Mouse (Mus musculus) cerebellum, adult 2 months (tissue): Measurements from ENCODE around the gene Abcf3. TPM values are rescaled to one million over a fixed set of nuclear protein-coding genes. Genes with fewer than 3 reads are reported as not detected.

ENCODE experiments used
- DNase-seq, 2 experiments: peaks; one replicate each; pipeline ENCODE4 v3.0.0; 2021
- H3K27ac ChIP-seq: fragments of 200-500 bp; 2 replicates; pipeline ENCODE4 v1.5.1; 2012; ENCODE audit warnings: low read length, control low read depth, inconsistent platforms; ENCODE audit not compliant: insufficient read depth
- H3K27me3 ChIP-seq: fragments of 200-500 bp; 2 replicates; pipeline ENCODE4 v1.6.1; 2012; ENCODE audit warnings: inconsistent platforms, mild to moderate bottlenecking, low read length, moderate library complexity; ENCODE audit not compliant: control insufficient read depth, insufficient read depth
- H3K4me1 ChIP-seq: fragments of 200-500 bp; 2 replicates; pipeline ENCODE4 v1.6.1; 2011; ENCODE audit warnings: low read length; ENCODE audit not compliant: control insufficient read depth, insufficient read depth
- H3K4me3 ChIP-seq: fragments of 200-500 bp; replicated peaks from 2 replicates; pipeline ENCODE3; 2011; ENCODE audit warnings: mild to moderate bottlenecking, low read depth, low read length, control low read depth; ENCODE audit not compliant: insufficient read depth
- CTCF ChIP-seq: fragments of 200-500 bp; IDR thresholded peaks from 2 replicates; pipeline ENCODE4 v1.5.1; 2011; ENCODE audit warnings: low read depth, mild to moderate bottlenecking, control low read depth, low read length, moderate library complexity, borderline replicate concordance; ENCODE audit not compliant: insufficient read depth
- POLR2A ChIP-seq: fragments of 200-500 bp; IDR thresholded peaks from 2 replicates; pipeline ENCODE4 v1.6.1; 2011; ENCODE audit warnings: low read length, control low read depth, borderline replicate concordance; ENCODE audit not compliant: insufficient read depth
- WGBS: fragments of 180-500 bp; shearing (Covaris S2); methylation state at CpG from one replicate; pipeline ENCODE4 v1.1.7; 2018; 5-methylcytosine and 5-hydroxymethylcytosine counted together
- polyA plus RNA-seq: library from polyadenylated mRNA; depleted of rRNA; stranded (reverse); fragments of >200 nt; gene quantifications from 2 replicates; pipeline ENCODE4 v1.2.3, GENCODE M21; 2012

Gene Abcf3
- polyA plus RNA-seq, 1 experiment = 112 TPM

GRCm38 (mm10) chr16:20517216-20517615, 31.2 kb upstream of the Abcf3 start:
- Histone ChIP-seq H3K27ac (peak overlapping the region; percentile 85), H3K27me3 (no peaks in the 10 kb centered on the region), H3K4me1 (peaks cover 15% of the 10 kb centered on the region), H3K4me3 (peak overlapping the region; percentile 94)
- 1% methylated on average over 26 of the region's 26 CpGs for WGBS
- TF ChIP-seq CTCF = no peak
- no peak for TF ChIP-seq POLR2A
- no peak for DNase-seq

DNA sequence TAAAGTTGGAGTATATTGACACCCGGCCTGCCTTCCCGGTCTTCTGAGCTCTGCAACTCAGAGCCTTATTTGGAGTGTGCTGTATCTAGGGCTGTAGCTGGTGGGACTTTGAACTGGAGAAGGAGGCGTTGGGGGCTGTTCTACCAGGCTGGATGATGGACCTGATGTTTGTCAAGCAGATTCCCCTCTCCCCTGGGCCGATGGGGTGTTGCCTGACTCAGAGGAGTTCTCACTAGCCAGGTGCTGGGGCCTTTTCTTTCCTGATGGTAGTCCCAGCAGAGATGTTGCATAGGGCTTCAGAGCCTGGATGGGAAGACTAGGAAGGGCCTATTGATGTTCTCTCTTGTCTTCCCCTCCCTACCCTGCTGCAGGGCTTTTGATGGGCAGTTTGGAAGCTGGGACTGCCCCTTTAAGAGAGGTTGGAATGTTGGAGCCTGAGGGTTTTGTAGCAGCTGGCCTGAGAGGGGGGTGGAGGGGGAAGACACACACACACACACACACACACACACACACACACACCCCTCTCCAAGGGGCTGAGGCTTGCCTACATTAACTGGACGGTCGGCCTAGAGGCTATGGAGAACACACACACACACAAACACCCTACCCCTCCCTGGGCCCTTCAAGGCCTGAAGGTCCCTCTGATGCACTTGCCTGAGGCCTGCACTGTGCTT, 30.5 kb upstream of the Abcf3 start:
- Histone ChIP-seq H3K4me1 (peaks cover 17% of the 10 kb centered on the region), H3K27ac (peak overlapping the region; percentile 85), H3K27me3 (no peaks in the 10 kb centered on the region), H3K4me3 (peak overlapping the region; percentile 94)
- peak in 1 of 2 experiments; percentile 31 for DNase-seq
- 1% methylated on average over 6 of the region's 6 CpGs for WGBS
- no peak for TF ChIP-seq POLR2A
- no peak for TF ChIP-seq CTCF

GRCm38 (mm10) chr16:20523886-20524285, 24.5 kb upstream of the Abcf3 start:
- no peaks in the 10 kb centered on the region for H3K27me3 ChIP-seq
- DNase-seq = no peak
- TF ChIP-seq POLR2A (no peak), CTCF (no peak)
- H3K27ac ChIP-seq = no peak overlapping the region
- no peak overlapping the region for H3K4me3 ChIP-seq
- WGBS = 79% methylated on average over 10 of the region's 10 CpGs
- peaks cover 17% of the 10 kb centered on the region for H3K4me1 ChIP-seq

DNA sequence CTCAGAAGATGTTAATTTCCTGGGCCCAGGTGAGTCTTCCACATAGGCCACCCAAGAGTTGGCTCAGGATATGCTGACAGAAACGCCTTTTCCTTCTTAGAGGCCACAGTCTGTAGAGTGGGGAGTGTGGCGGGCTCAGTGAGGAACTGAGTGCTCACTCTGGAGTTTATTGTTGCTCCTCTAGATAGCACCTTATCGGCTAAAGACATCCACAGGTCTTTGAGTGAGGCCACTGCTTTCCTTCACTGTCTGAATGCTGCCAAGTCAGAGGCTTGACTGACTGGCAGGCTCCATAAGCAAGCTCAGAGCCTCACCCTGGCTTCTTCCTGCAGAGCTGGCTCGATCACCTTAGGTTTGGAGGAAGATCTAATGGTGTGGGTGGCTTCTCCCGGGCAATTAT, 19.6 kb upstream of the Abcf3 start:
- no peak for DNase-seq
- H3K4me1 ChIP-seq = no peaks in the 10 kb centered on the region
- WGBS = 60% methylated on average over 5 of the region's 5 CpGs
- H3K27ac ChIP-seq = no peak overlapping the region; the same call in 1 of the 2 replicates
- no peak for TF ChIP-seq POLR2A
- no peak for TF ChIP-seq CTCF
- no peaks in the 10 kb centered on the region for H3K27me3 ChIP-seq
- H3K4me3 ChIP-seq = no peak overlapping the region

DNA sequence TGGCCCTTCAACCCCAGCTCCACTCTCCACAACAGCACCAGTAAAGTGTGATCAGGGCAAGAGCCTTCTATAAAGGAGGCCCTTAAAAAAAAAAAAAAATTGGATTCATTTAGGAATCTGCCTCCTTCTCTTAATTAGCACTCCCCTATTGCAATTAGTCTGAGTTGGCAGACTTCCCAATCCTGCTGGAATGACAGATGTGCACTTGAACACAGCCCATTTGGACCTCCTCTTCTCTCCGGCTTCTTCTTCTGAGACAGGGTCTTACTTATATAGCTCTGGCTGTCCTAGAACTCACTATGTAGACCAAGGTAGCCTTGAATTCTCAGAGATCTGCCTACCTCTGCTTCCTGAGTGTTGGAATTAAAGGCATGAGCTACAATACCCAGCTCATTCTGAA, 19.0 kb upstream of the Abcf3 start:
- H3K27ac ChIP-seq = no peak overlapping the region; the same call in 1 of the 2 replicates
- WGBS = 3% methylated on average over 1 of the region's 1 CpGs
- no peaks in the 10 kb centered on the region for H3K4me1 ChIP-seq
- no peak overlapping the region for H3K4me3 ChIP-seq
- no peak for DNase-seq
- TF ChIP-seq POLR2A (no peak), CTCF (no peak)
- no peaks in the 10 kb centered on the region for H3K27me3 ChIP-seq

DNA sequence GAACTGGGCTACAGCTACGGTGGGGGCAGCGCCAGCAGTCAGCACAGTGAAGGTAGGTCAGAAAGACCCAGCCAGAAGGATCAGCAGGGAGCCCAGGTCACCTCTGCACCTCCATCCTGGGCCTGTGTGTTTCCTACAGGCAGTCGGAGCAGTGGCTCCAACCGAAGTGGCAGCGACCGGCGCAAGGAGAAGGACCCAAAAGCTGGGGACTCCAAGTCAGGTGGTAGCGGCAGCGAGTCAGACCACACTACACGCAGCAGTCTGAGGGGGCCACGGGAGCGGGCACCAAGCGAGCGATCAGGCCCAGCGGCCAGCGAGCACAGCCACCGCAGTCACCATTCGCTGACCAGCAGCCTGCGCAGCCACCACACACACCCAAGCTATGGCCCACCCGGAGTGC, 17.4 kb upstream of the Abcf3 start:
- no peak for DNase-seq
- TF ChIP-seq POLR2A = no peak
- TF ChIP-seq CTCF = no peak
- 93% methylated on average over 20 of the region's 20 CpGs for WGBS
- Histone ChIP-seq H3K4me3 (no peak overlapping the region), H3K27ac (no peak overlapping the region), H3K27me3 (no peaks in the 10 kb centered on the region), H3K4me1 (no peaks in the 10 kb centered on the region)

DNA sequence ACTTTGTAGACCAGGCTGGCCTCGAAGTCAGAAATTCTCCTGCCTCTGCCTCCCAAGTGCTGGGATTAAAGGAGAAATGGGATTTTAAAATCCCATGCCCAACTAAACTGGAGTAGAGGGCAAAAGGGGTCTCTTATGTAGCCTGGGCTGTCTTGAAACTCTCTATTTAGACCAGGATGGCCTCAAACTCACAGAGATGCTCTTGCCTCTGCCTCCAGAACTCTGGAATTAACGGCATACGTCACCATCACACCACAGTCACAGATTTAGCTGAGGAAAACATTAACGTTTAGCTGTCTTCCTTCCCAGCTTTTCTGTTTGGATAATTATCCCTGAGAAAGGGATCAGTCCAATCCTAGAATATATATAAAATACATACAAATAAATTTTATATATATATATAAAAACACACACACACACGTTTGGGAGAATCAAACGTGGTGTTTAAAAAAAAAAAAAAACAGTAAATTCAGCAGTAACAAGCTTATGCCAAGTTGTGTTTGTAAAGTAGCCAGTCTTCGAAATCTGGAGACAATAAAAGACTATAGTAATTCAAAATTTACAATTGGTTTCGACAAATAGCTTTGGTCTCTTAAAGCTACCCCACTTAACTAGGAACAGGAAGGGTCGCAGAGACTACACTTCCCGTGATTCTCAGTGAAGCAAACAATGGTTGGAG, 13.6 kb upstream of the Abcf3 start:
- no peaks in the 10 kb centered on the region for H3K27me3 ChIP-seq
- WGBS = 38% methylated on average over 10 of the region's 10 CpGs
- no peak overlapping the region for H3K4me3 ChIP-seq
- TF ChIP-seq CTCF (no peak), POLR2A (no peak)
- DNase-seq = no peak
- peaks cover 11% of the 10 kb centered on the region for H3K4me1 ChIP-seq
- no peak overlapping the region for H3K27ac ChIP-seq

GRCm38 (mm10) chr16:20535296-20536080, 12.9 kb upstream of the Abcf3 start, which contains the start of gene Ap2m1:
TSS of gene Ap2m1 (plus strand) at chr16:20535478.
- H3K27me3 ChIP-seq = no peaks in the 10 kb centered on the region
- under 1% methylated on average over 50 of the region's 52 CpGs for WGBS
- DNase-seq = peak; percentile 92 to 99
- peak within 1 kb of the TSS; percentile 92 for H3K4me3 ChIP-seq
- peaks cover 11% of the 10 kb centered on the region for H3K4me1 ChIP-seq
- H3K27ac ChIP-seq = peak within 1 kb of the TSS; percentile 82
- TF ChIP-seq POLR2A (peak; percentile 82), CTCF (no peak)
